Mouse (Mus musculus) embryonic facial prominence, embryonic 10.5 days (tissue): ENCODE results near the gene Fam167b. TPM values are rescaled to one million over a fixed set of nuclear protein-coding genes. Genes with fewer than 3 reads are reported as not detected.

Experiments used
- DNase-seq: peaks from one replicate; pipeline ENCODE4 v3.0.0-alpha.2; 2017; ENCODE audit warnings: low spot score
- H3K27ac ChIP-seq: fragments of 300-500 bp; sonication (generic); replicated peaks from 2 replicates; pipeline ENCODE4 v1.5.1; 2016; ENCODE audit warnings: mild to moderate bottlenecking
- H3K27me3 ChIP-seq: fragments of 300-500 bp; sonication (generic); replicated peaks from 2 replicates; pipeline ENCODE4 v1.6.1; 2016; ENCODE audit warnings: low read depth, mild to moderate bottlenecking; ENCODE audit not compliant: poor library complexity, severe bottlenecking
- H3K36me3 ChIP-seq: fragments of 300-500 bp; sonication (generic); replicated peaks from 2 replicates; pipeline ENCODE4 v1.6.1; 2016; ENCODE audit warnings: mild to moderate bottlenecking, moderate library complexity
- H3K4me1 ChIP-seq: fragments of 300-500 bp; sonication (generic); 2 replicates; pipeline ENCODE4 v1.6.1; 2016
- H3K4me3 ChIP-seq: fragments of 300-500 bp; sonication (generic); 2 replicates; pipeline ENCODE4 v1.5.1; 2016; ENCODE audit warnings: mild to moderate bottlenecking, moderate library complexity
- H3K9me3 ChIP-seq: fragments of 300-500 bp; sonication (generic); 2 replicates; pipeline ENCODE4 v1.6.1; 2016; ENCODE audit warnings: mild to moderate bottlenecking
- WGBS: fragments of 180-500 bp; shearing (Covaris S2); methylation state at CpG from one replicate; pipeline ENCODE4 v1.1.7; 2016; 5-methylcytosine and 5-hydroxymethylcytosine counted together
- polyA plus RNA-seq: library from polyadenylated mRNA; unstranded; fragments of >200 nt; fragmentation: Nextera tagmentation; extraction: Ambion mirVana; gene quantifications from 2 replicates; pipeline ENCODE4 v1.2.1, GENCODE M21; 2016

Gene Fam167b
- polyA plus RNA-seq, 1 experiment from 2014 or later = 2.0 TPM

- Histone ChIP-seq H3K9me3 (no peaks in the 10 kb centered on the region), H3K4me3 (peak overlapping the region; percentile 79), H3K4me1 (peaks cover 28% of the 10 kb centered on the region), H3K27ac (peak overlapping the region; percentile 90), H3K36me3 (peaks cover 32% of the 10 kb centered on the region), H3K27me3 (no peaks in the 10 kb centered on the region)
- no peak for DNase-seq
- WGBS = 93% methylated on average over 5 of the region's 5 CpGs
These were observed 39.7 kb upstream of the Fam167b start for GRCm38 (mm10) chr4:129618031-129618430.

- WGBS = 93% methylated on average over 7 of the region's 7 CpGs
- H3K9me3 ChIP-seq = no peaks in the 10 kb centered on the region
- H3K4me1 ChIP-seq = peaks cover 19% of the 10 kb centered on the region
- no peaks in the 10 kb centered on the region for H3K27me3 ChIP-seq
- H3K27ac ChIP-seq = no peak overlapping the region
- DNase-seq = no peak
- H3K36me3 ChIP-seq = peaks cover 32% of the 10 kb centered on the region
- H3K4me3 ChIP-seq = no peak overlapping the region
These were observed 38.8 kb upstream of the Fam167b start for GRCm38 (mm10) chr4:129617121-129617641.

GRCm38 (mm10) chr4:129616631-129617030 is 38.3 kb upstream of the Fam167b start:
- Histone ChIP-seq H3K4me1 (peaks cover 19% of the 10 kb centered on the region), H3K4me3 (no peak overlapping the region), H3K9me3 (no peaks in the 10 kb centered on the region), H3K27ac (no peak overlapping the region), H3K36me3 (peaks cover 32% of the 10 kb centered on the region), H3K27me3 (no peaks in the 10 kb centered on the region)
- no peak for DNase-seq
- WGBS = 93% methylated on average over 3 of the region's 3 CpGs

DNA sequence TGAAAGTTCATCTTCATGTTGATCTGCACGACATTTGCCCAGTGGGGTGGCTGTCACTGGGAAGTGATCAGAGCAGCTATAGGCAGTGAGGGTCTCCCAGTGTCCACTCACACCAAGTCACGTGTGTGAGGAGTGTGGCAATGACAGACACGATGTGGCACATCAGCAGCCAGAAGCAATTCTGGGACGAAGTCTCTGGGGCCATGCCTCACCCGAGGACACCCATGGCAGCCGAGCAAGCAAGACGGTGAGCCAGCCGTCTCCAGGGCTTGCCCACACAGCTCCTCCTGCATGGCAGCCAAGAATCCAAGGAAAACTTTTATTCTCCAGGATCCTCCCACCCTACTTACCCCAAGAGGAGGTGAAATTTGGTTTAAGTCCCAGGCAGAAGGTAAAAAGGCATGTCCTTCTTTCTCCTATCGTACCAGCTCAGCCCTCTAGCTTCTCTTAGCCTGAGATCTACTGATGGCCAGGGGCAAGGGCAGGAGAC is 37.5 kb upstream of the Fam167b start:
- peaks cover 17% of the 10 kb centered on the region for H3K4me1 ChIP-seq
- H3K27ac ChIP-seq = no peak overlapping the region
- WGBS = 91% methylated on average over 9 of the region's 9 CpGs
- no peak overlapping the region for H3K4me3 ChIP-seq
- no peaks in the 10 kb centered on the region for H3K27me3 ChIP-seq
- H3K9me3 ChIP-seq = no peaks in the 10 kb centered on the region
- peaks cover 28% of the 10 kb centered on the region for H3K36me3 ChIP-seq
- DNase-seq = no peak

DNA sequence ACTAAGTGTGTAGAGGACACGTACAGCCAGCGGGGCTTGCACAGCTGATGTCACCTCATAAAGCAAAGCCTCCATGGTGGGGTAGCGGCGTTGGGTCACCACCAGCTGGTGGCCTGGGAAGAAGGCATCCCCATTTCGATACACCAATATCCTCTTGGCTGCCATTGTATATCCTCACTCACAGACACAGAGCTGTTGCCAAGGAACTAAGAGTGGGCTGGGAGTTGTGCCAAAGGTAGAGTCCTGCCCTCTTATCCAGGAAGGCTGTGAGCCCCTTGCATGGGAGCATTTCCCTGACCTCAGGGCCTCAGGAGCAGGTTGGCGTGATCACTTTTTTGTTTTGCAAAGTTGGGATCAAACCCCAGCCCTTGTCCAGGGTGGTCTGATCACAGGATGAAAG is 35.7 kb upstream of the Fam167b start, which contains the start of gene Dcdc2b:
Gene Dcdc2b (minus strand): TSS at position 165 of the 400 bp plus-strand sequence.
- H3K4me3 ChIP-seq = no peak within 1 kb of the TSS
- no peak for DNase-seq
- no peak within 1 kb of the TSS for H3K27ac ChIP-seq
- no peaks in the 10 kb centered on the region for H3K9me3 ChIP-seq
- no peaks in the 10 kb centered on the region for H3K27me3 ChIP-seq
- peaks cover 18% of the 10 kb centered on the region for H3K4me1 ChIP-seq
- WGBS = 88% methylated on average over 6 of the region's 6 CpGs
- peaks cover 38% of the 10 kb centered on the region for H3K36me3 ChIP-seq

GRCm38 (mm10) chr4:129610472-129610871 is 32.1 kb upstream of the Fam167b start:
- DNase-seq = no peak
- H3K9me3 ChIP-seq = no peaks in the 10 kb centered on the region
- H3K27ac ChIP-seq = no peak overlapping the region
- no peak overlapping the region for H3K4me3 ChIP-seq
- WGBS = 77% methylated on average over 4 of the region's 4 CpGs
- no peaks in the 10 kb centered on the region for H3K27me3 ChIP-seq
- peaks cover 9% of the 10 kb centered on the region for H3K4me1 ChIP-seq
- H3K36me3 ChIP-seq = peaks cover 54% of the 10 kb centered on the region

- Histone ChIP-seq H3K27me3 (no peaks in the 10 kb centered on the region), H3K4me1 (peaks cover 9% of the 10 kb centered on the region), H3K4me3 (no peak overlapping the region), H3K9me3 (no peaks in the 10 kb centered on the region), H3K27ac (no peak overlapping the region), H3K36me3 (peaks cover 58% of the 10 kb centered on the region)
- WGBS = 82% methylated on average over 4 of the region's 4 CpGs
- DNase-seq = no peak
These were observed 31.7 kb upstream of the Fam167b start for GRCm38 (mm10) chr4:129610026-129610425.

DNA sequence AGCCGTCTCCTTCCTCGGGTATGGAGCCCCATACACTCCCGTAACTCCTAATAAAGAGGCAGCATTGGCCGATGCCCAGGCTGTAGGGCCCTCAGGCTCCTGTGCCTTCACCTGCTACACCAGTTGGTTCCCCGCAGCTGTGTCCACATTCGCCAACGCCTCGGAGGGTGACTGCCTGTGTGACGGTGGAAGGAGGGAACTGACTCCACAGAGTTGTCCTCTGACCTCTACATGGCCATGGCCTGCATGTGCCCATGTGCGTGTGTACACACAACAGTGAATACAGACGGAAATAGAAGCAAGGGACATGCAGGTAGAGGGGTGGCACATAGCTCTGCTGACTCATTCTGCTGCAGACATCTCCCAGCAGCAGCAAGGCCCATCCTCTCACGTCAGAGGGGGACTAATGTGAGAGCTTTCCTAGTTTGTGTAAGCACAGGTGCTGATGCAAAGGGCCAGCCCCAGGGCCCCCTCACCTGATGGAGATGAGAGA is 30.8 kb upstream of the Fam167b start:
- Histone ChIP-seq H3K4me3 (no peak overlapping the region), H3K27ac (no peak overlapping the region), H3K27me3 (no peaks in the 10 kb centered on the region), H3K4me1 (peaks cover 9% of the 10 kb centered on the region), H3K36me3 (peaks cover 63% of the 10 kb centered on the region), H3K9me3 (no peaks in the 10 kb centered on the region)
- WGBS = 84% methylated on average over 12 of the region's 12 CpGs
- no peak for DNase-seq

- peaks cover 9% of the 10 kb centered on the region for H3K4me1 ChIP-seq
- H3K4me3 ChIP-seq = no peak overlapping the region
- H3K27ac ChIP-seq = no peak overlapping the region
- 42% methylated on average over 7 of the region's 7 CpGs for WGBS
- H3K36me3 ChIP-seq = peaks cover 70% of the 10 kb centered on the region
- peak; percentile 84 for DNase-seq
- H3K27me3 ChIP-seq = no peaks in the 10 kb centered on the region
- no peaks in the 10 kb centered on the region for H3K9me3 ChIP-seq
These were observed 30.2 kb upstream of the Fam167b start for GRCm38 (mm10) chr4:129608426-129609025.

DNA sequence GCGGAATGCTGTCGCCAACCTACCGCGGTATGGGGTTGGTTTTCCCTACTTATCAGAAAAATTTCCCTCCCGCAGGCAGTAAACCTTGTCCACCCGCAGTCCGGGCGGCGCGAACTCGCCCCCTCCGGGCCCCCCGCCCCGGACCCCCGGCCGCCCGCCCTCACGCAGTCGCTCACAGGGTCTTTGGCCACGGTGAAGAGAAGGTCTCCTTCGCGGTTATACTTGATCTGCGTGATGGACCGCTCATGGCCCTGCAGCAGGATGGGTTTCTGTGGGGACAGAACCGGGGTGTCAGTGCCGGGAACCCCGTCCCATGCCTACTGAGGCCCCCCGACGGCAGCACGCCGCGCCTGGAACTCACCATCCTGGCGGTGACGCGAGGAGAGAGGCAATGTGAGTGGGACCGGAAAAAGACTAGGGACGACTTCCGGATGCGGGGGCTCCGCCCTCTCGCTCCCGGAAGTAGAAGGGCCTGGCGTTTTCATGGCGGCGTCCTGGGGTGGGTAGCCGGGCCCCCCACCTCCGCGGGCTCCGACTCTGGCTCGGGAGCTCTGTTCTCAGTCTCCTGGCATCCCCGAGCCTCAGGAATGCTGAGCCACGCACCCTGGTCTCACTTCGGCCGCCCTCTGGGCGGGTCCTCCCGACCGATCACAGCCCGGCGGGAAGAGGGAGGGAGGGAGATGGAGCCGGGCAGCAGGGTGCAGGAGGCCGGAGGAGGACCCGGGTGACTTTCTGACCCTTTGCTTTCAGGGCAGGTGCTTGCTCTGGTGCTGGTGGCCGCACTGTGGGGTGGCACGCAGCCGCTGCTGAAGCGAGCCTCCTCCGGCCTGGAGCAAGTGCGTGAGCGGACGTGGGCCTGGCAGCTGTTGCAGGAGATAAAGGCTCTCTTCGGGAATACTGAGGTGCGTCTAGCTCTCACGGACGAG is 22.1 kb upstream of the Fam167b start, which contains the start of the genes Eif3i and Tmem234:
Gene Eif3i (minus strand): TSS at position 416 of the 926 bp plus-strand sequence.
Gene Tmem234 (plus strand): TSS at position 436 of the 926 bp plus-strand sequence.
- peaks cover 30% of the 10 kb centered on the region for H3K4me1 ChIP-seq
- no peaks in the 10 kb centered on the region for H3K27me3 ChIP-seq
- DNase-seq = peak; percentile 90
- under 1% methylated on average over 74 of the region's 74 CpGs for WGBS
- H3K4me3 ChIP-seq = peak within 1 kb of the TSS; percentile 99
- H3K36me3 ChIP-seq = peaks cover 76% of the 10 kb centered on the region
- H3K27ac ChIP-seq = peak within 1 kb of the TSS; percentile 94
- H3K9me3 ChIP-seq = no peaks in the 10 kb centered on the region

GRCm38 (mm10) chr4:129588865-129589264 is 10.5 kb upstream of the Fam167b start:
- Histone ChIP-seq H3K27me3 (no peaks in the 10 kb centered on the region), H3K4me1 (peaks cover 19% of the 10 kb centered on the region), H3K36me3 (peaks cover 41% of the 10 kb centered on the region), H3K27ac (no peak overlapping the region), H3K9me3 (no peaks in the 10 kb centered on the region), H3K4me3 (no peak overlapping the region)
- DNase-seq = no peak
- WGBS = 72% methylated on average over 4 of the region's 4 CpGs

- WGBS = 52% methylated on average over 1 of the region's 1 CpGs
These were observed 8.6 kb upstream of the Fam167b start for GRCm38 (mm10) chr4:129586943-129587342.

More at GRCm38 (mm10) chr4:129586943-129587342, 8.6 kb upstream of the Fam167b start:
- Histone ChIP-seq H3K4me1 (peaks cover 19% of the 10 kb centered on the region), H3K4me3 (no peak overlapping the region), H3K36me3 (peaks cover 22% of the 10 kb centered on the region), H3K27me3 (no peaks in the 10 kb centered on the region), H3K27ac (no peak overlapping the region), H3K9me3 (no peaks in the 10 kb centered on the region)
- DNase-seq = no peak
